Mouse (Mus musculus) megakaryocyte, embryonic 14.5 days (primary cell): ENCODE measurements around the gene Lmbr1l. TPM values are rescaled to one million over a fixed set of nuclear protein-coding genes. Genes with fewer than 3 reads are reported as not detected.
"Not testable (repeated sequence)": the region's sequence is repeated elsewhere in the genome, so short reads cannot be mapped to it uniquely, and the experiment has no call there.

ENCODE experiments used
- H3K27me3 ChIP-seq: replicated peaks from 2 replicates; pipeline ENCODE3; 2012; ENCODE audit warnings: inconsistent platforms
- H3K36me3 ChIP-seq: replicated peaks from 2 replicates; pipeline ENCODE3; 2012; ENCODE audit warnings: low read length, inconsistent platforms, mixed read lengths
- H3K4me1 ChIP-seq: 2 replicates; pipeline ENCODE4 v1.6.1; 2012; ENCODE audit warnings: inconsistent platforms
- H3K4me3 ChIP-seq: replicated peaks from 2 replicates; pipeline ENCODE3; 2012; ENCODE audit warnings: moderate library complexity, mild to moderate bottlenecking, inconsistent platforms
- H3K9me3 ChIP-seq: 2 replicates; pipeline ENCODE4 v1.6.1; 2012; ENCODE audit warnings: inconsistent platforms
- FLI1 ChIP-seq: IDR thresholded peaks from 2 replicates; pipeline ENCODE4 v1.6.1; 2012; ENCODE audit warnings: low read length, inconsistent platforms, mixed read lengths
- GATA1 ChIP-seq: IDR thresholded peaks from 3 replicates; pipeline ENCODE4 v1.6.1; 2012; ENCODE audit warnings: mixed read lengths, low read length, inconsistent platforms, borderline replicate concordance
- polyA plus RNA-seq: library from polyadenylated mRNA; stranded (reverse); fragments of >175 nt; gene quantifications from 2 replicates; pipeline ENCODE4 v1.2.3, GENCODE M21; 2012; ENCODE audit warnings: low replicate concordance; ENCODE audit not compliant: insufficient read depth

Gene Lmbr1l
- polyA plus RNA-seq, 1 experiment: 4.8 TPM

GRCm38 (mm10) chr15:98922581-98922980 is 4.5 kb upstream of the Lmbr1l start:
- no peak for TF ChIP-seq FLI1
- no peak for TF ChIP-seq GATA1
- Histone ChIP-seq H3K4me3 (no peak overlapping the region), H3K36me3 (peaks cover 3% of the 10 kb centered on the region), H3K9me3 (no peaks in the 10 kb centered on the region; the same call in 1 of the 2 replicates), H3K27me3 (no peaks in the 10 kb centered on the region), H3K4me1 (peaks cover 18% of the 10 kb centered on the region)

DNA sequence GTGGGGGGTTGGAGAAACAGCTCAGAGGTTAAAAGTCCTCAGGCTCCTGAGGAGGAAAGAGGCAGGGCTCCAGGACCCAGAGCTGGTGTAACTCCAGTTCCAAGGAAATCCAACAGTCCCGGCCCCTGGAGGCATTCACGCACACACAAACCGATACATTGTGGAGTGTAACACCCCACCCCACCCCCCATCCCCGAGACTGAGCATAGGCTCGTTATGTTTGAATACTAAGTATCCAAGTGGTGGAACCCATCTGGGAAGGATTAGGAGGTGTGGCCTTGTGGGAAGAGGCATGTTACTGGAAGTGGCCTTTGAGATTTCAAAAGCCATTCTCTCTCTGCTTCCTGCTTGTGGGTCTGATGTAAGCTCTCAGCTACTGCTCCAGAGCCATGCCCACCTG is 3.5 kb upstream of the Lmbr1l start:
- Histone ChIP-seq H3K4me3 (no peak overlapping the region), H3K4me1 (peaks cover 22% of the 10 kb centered on the region), H3K27me3 (no peaks in the 10 kb centered on the region), H3K36me3 (peaks cover 3% of the 10 kb centered on the region), H3K9me3 (no peaks in the 10 kb centered on the region; the same call in 1 of the 2 replicates)
- TF ChIP-seq FLI1: no peak

- H3K27me3 ChIP-seq, H3K9me3 ChIP-seq: not testable (repeated sequence)
- Histone ChIP-seq H3K4me3 (peak overlapping the region; percentile 100), H3K4me1 (peaks cover 41% of the 10 kb centered on the region), H3K36me3 (peaks cover 10% of the 10 kb centered on the region)
Measured at GRCm38 (mm10) chr15:98918499-98918895, 466 bp upstream of the Lmbr1l start.

GRCm38 (mm10) chr15:98917091-98917490 is 940 bp downstream of the Lmbr1l start:
- Histone ChIP-seq H3K27me3 (peaks cover 6% of the 10 kb centered on the region), H3K9me3 (no peaks in the 10 kb centered on the region; the same call in 1 of the 2 replicates), H3K4me3 (peak overlapping the region; percentile 100), H3K4me1 (peaks cover 37% of the 10 kb centered on the region), H3K36me3 (peaks cover 24% of the 10 kb centered on the region)
- TF ChIP-seq FLI1 (no peak), GATA1 (no peak)

GRCm38 (mm10) chr15:98916016-98916415 is 2.0 kb downstream of the Lmbr1l start:
- Histone ChIP-seq H3K4me3 (peak overlapping the region; percentile 46), H3K4me1 (peaks cover 37% of the 10 kb centered on the region), H3K36me3 (peaks cover 32% of the 10 kb centered on the region), H3K27me3 (peaks cover 6% of the 10 kb centered on the region), H3K9me3 (no peaks in the 10 kb centered on the region)
- TF ChIP-seq GATA1: no peak
- TF ChIP-seq FLI1: no peak

- H3K4me3 ChIP-seq: no peak overlapping the region
- peaks cover 39% of the 10 kb centered on the region for H3K36me3 ChIP-seq
- TF ChIP-seq FLI1 (no peak), GATA1 (no peak)
- no peaks in the 10 kb centered on the region for H3K9me3 ChIP-seq
- peaks cover 37% of the 10 kb centered on the region for H3K4me1 ChIP-seq
- peaks cover 6% of the 10 kb centered on the region for H3K27me3 ChIP-seq
Measured at GRCm38 (mm10) chr15:98914903-98915302, 3.1 kb downstream of the Lmbr1l start.

GRCm38 (mm10) chr15:98904692-98905091 is 13.3 kb downstream of the Lmbr1l start:
- H3K4me1 ChIP-seq: peaks cover 4% of the 10 kb centered on the region; the same call in 1 of the 2 replicates
- peaks cover 18% of the 10 kb centered on the region for H3K27me3 ChIP-seq
- TF ChIP-seq GATA1 (no peak), FLI1 (no peak)
- H3K9me3 ChIP-seq: 0 out of 2 replicates have a peak, but pooled peaks cover 3% of the 10 kb centered on the region
- H3K4me3 ChIP-seq: no peak overlapping the region
- H3K36me3 ChIP-seq: peaks cover 59% of the 10 kb centered on the region

- no peak for TF ChIP-seq GATA1
- TF ChIP-seq FLI1: no peak
- Histone ChIP-seq H3K4me3 (no peak overlapping the region), H3K4me1 (peaks cover 11% of the 10 kb centered on the region), H3K9me3 (0 out of 2 replicates have a peak, but pooled peaks cover 3% of the 10 kb centered on the region), H3K36me3 (peaks cover 38% of the 10 kb centered on the region), H3K27me3 (peaks cover 35% of the 10 kb centered on the region)
Measured at GRCm38 (mm10) chr15:98902600-98902999, 15.4 kb downstream of the Lmbr1l start.

DNA sequence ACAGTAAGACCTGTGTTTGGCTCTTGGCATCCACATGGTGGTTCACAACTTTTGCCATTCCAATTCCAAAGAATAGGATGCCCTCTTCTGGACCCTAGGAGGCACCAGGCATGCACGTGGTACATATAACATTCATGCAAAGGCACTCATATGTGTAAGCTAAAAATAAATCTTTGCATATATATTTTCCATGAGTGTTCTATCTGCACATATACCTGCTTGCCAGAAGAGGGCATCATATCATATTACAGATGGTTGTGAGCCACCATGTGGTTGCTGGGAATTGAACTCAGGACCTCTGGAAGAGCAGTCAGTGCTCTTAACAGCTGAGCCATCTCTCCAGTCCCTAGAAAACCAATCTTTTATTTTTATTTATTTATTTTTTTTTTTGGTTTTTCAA is 16.5 kb downstream of the Lmbr1l start:
- Histone ChIP-seq H3K4me3 (no peak overlapping the region), H3K4me1 (peaks cover 21% of the 10 kb centered on the region), H3K36me3 (peaks cover 31% of the 10 kb centered on the region), H3K9me3 (0 out of 2 replicates have a peak, but pooled peaks cover 3% of the 10 kb centered on the region), H3K27me3 (peaks cover 46% of the 10 kb centered on the region)
- TF ChIP-seq GATA1 (no peak), FLI1 (no peak)

- Histone ChIP-seq H3K4me1 (peaks cover 55% of the 10 kb centered on the region), H3K9me3 (0 out of 2 replicates have a peak, but pooled peaks cover 3% of the 10 kb centered on the region), H3K27me3 (peaks cover 79% of the 10 kb centered on the region), H3K4me3 (peak within 1 kb of the TSS; percentile 71), H3K36me3 (no peaks in the 10 kb centered on the region)
- TF ChIP-seq GATA1 (no peak), FLI1 (no peak)
Measured at GRCm38 (mm10) chr15:98897928-98898800, 19.9 kb downstream of the Lmbr1l start, which contains the start of gene Dhh. TSS of gene Dhh (minus strand) at chr15:98898540.
